Mouse (Mus musculus) retina, adult 2 months (tissue): ENCODE measurements at regions not wholly inside any gene's neighbourhood (a gene's known extent, or its start where the extent isn't known, plus 50 kb on each side); places are given as distances from the start of the nearest gene placed in this dataset.
A peak's percentile ranks its signal among the peaks of the same experiment; 100 is the strongest.

Experiments
- DNase-seq: peaks from one replicate; pipeline ENCODE4 v3.0.0-alpha.2; 2012; ENCODE audit warnings: low read depth, low spot score

DNA sequence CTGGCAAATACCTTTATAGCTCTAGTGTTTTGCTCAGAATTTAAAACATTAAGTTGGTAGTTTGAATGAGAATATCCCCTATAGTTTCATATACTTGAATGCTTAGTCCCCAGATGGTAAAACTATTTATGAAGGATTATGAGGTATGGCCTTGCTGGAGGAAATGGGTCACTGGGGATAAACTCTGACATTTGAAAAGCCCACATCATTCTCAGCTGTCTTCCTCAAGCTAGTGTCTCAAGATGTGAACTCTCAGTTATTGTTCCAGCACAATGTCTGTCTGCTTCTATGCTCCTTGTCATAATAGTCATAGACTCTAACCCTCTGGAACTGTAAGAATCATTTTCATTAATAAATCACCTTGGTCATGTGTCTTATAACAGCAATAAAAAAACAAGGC is 2004.1 kb upstream of the Gm8797 start:
- DNase-seq, result no peak

GRCm38 (mm10) chr3:3751596-3752251 is 1998.9 kb upstream of the Gm8797 start:
- no peak for DNase-seq

GRCm38 (mm10) chr3:3761346-3761745 is 1989.3 kb upstream of the Gm8797 start:
- no peak for DNase-seq

DNA sequence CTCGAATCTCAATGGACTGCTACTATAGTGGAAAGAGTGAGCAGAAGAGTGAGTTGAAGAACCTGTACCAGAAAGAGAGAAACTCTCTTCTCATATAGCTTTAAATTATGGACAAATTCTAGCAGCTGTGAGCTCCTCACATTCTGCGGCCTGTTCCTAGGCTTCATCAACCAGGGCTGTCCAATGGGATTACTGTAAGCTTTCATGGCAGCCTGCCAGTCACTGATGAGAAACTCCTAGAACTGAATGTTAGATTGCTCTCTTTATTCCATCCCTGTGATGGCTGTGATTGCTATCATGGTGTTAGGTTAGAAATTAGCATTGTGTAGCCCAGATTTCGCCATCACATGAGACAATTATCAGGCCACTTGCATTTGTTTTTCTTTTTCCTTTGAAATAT is 1966.4 kb upstream of the Gm8797 start:
- peak; percentile 39 for DNase-seq

GRCm38 (mm10) chr3:3786039-3786438 is 1964.6 kb upstream of the Gm8797 start:
- no peak for DNase-seq

DNA sequence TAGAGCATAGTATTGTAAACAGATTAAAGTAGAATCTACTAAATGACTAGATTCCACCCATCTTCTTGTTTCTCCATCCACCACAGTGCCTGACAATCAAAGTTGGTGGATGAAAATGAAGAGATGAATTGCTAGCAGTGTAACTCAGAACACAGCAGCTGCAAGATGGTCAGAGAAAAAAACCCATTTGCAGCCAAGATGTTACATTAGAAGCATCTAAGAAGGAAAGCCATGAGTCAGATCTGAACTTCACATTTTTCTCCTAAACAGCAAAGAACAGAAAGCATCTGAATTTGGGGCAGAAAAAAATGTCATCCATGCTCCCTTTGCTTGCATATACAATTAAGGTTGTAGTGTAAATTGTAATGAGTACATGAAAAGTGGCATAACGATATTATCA is 1942.8 kb upstream of the Gm8797 start:
- DNase-seq, result no peak

- no peak for DNase-seq
Observed at GRCm38 (mm10) chr3:3829020-3829419, 1921.6 kb upstream of the Gm8797 start.

GRCm38 (mm10) chr3:3831411-3832286 is 1919.0 kb upstream of the Gm8797 start:
- DNase-seq, result no peak
